Mouse (Mus musculus) ES-Bruce4 (cell line): ENCODE measurements around the gene Mtmr3. TPM values are rescaled to one million over a fixed set of nuclear protein-coding genes. Genes with fewer than 3 reads are reported as not detected.

ENCODE experiments used
- H3K27ac ChIP-seq: 2 replicates; pipeline ENCODE4 v1.5.1; 2012; ENCODE audit warnings: low read length, inconsistent platforms; ENCODE audit not compliant: insufficient read depth
- H3K27me3 ChIP-seq: 2 replicates; pipeline ENCODE4 v1.6.1; 2012; ENCODE audit warnings: mild to moderate bottlenecking, low read length, inconsistent platforms; ENCODE audit not compliant: control insufficient read depth, poor library complexity, insufficient read depth, severe bottlenecking
- H3K36me3 ChIP-seq: 2 replicates; pipeline ENCODE4 v1.6.1; 2012; ENCODE audit warnings: inconsistent platforms, mild to moderate bottlenecking, low read length, moderate library complexity; ENCODE audit not compliant: control insufficient read depth, poor library complexity, insufficient read depth, severe bottlenecking
- H3K4me1 ChIP-seq: one replicate; pipeline ENCODE4 v1.8.1; 2011; ENCODE audit warnings: low read length; ENCODE audit not compliant: control insufficient read depth, insufficient read depth
- H3K4me3 ChIP-seq: 2 replicates; pipeline ENCODE4 v1.5.1; 2011; ENCODE audit warnings: low read depth, mild to moderate bottlenecking, low read length
- H3K9ac ChIP-seq: 2 replicates; pipeline ENCODE4 v1.6.1; 2012; ENCODE audit warnings: low read depth, mild to moderate bottlenecking, inconsistent platforms; ENCODE audit not compliant: poor library complexity, severe bottlenecking
- H3K9me3 ChIP-seq: replicated peaks from 2 replicates; pipeline ENCODE4 v1.6.1; 2012; ENCODE audit warnings: mild to moderate bottlenecking, low read length, inconsistent platforms; ENCODE audit not compliant: control insufficient read depth, poor library complexity, insufficient read depth, severe bottlenecking
- CTCF ChIP-seq: IDR thresholded peaks from one replicate; pipeline ENCODE4 v1.8.1; 2011; ENCODE audit warnings: low read depth, low read length
- EP300 ChIP-seq: IDR thresholded peaks from 2 replicates; pipeline ENCODE4 v1.6.1; 2011; ENCODE audit warnings: low read depth, low read length; ENCODE audit not compliant: insufficient read depth
- POLR2A ChIP-seq: IDR thresholded peaks from one replicate; pipeline ENCODE4 v1.8.1; 2011; ENCODE audit warnings: low read length; ENCODE audit not compliant: insufficient read depth
- polyA plus RNA-seq: library from polyadenylated mRNA; stranded (reverse); fragments of >200 nt; gene quantifications from 2 replicates; pipeline ENCODE4 v1.2.4, GENCODE M21; 2011; ENCODE audit warnings: low read depth; ENCODE audit not compliant: missing spikeins, insufficient read depth, insufficient read length

Gene Mtmr3
- polyA plus RNA-seq, 1 experiment: 26.8 TPM

GRCm38 (mm10) chr11:4472464-4473179 is 122.0 kb downstream of the Mtmr3 start:
- H3K9me3 ChIP-seq: no peaks in the 10 kb centered on the region
- H3K4me1 ChIP-seq: no peaks in the 10 kb centered on the region
- H3K4me3 ChIP-seq: no peak overlapping the region
- no peak overlapping the region for H3K9ac ChIP-seq
- H3K27ac ChIP-seq: no peak overlapping the region
- no peaks in the 10 kb centered on the region for H3K36me3 ChIP-seq
- H3K27me3 ChIP-seq: no peaks in the 10 kb centered on the region
- TF ChIP-seq EP300: no peak
- TF ChIP-seq POLR2A: no peak
- TF ChIP-seq CTCF: no peak

- no peaks in the 10 kb centered on the region for H3K9me3 ChIP-seq
- H3K27ac ChIP-seq: no peak overlapping the region
- TF ChIP-seq EP300 (no peak), CTCF (no peak), POLR2A (no peak)
- no peak overlapping the region for H3K9ac ChIP-seq
- H3K4me3 ChIP-seq: no peak overlapping the region
- no peaks in the 10 kb centered on the region for H3K4me1 ChIP-seq
- H3K36me3 ChIP-seq: no peaks in the 10 kb centered on the region
- no peaks in the 10 kb centered on the region for H3K27me3 ChIP-seq
These were observed 122.9 kb downstream of the Mtmr3 start for GRCm38 (mm10) chr11:4471734-4472133.

- no peak for TF ChIP-seq EP300
- TF ChIP-seq CTCF: no peak
- TF ChIP-seq POLR2A: no peak
- H3K9me3 ChIP-seq: no peaks in the 10 kb centered on the region
These were observed 123.4 kb downstream of the Mtmr3 start for GRCm38 (mm10) chr11:4471251-4471650.

GRCm38 (mm10) chr11:4469091-4469490 is 125.6 kb downstream of the Mtmr3 start:
- TF ChIP-seq EP300 (no peak), POLR2A (no peak), CTCF (no peak)

More at GRCm38 (mm10) chr11:4471251-4471650, 123.4 kb downstream of the Mtmr3 start:
- Histone ChIP-seq H3K27me3 (no peaks in the 10 kb centered on the region), H3K9ac (no peak overlapping the region), H3K4me3 (no peak overlapping the region), H3K27ac (no peak overlapping the region), H3K4me1 (no peaks in the 10 kb centered on the region), H3K36me3 (no peaks in the 10 kb centered on the region)

GRCm38 (mm10) chr11:4467436-4467835 is 127.2 kb downstream of the Mtmr3 start:
- no peaks in the 10 kb centered on the region for H3K36me3 ChIP-seq
- TF ChIP-seq CTCF (no peak), POLR2A (no peak), EP300 (no peak)
- no peak overlapping the region for H3K27ac ChIP-seq

More at GRCm38 (mm10) chr11:4469091-4469490, 125.6 kb downstream of the Mtmr3 start:
- H3K36me3 ChIP-seq: no peaks in the 10 kb centered on the region
- H3K9ac ChIP-seq: no peak overlapping the region
- H3K4me3 ChIP-seq: no peak overlapping the region
- no peaks in the 10 kb centered on the region for H3K27me3 ChIP-seq
- peaks cover 2% of the 10 kb centered on the region for H3K4me1 ChIP-seq
- no peaks in the 10 kb centered on the region for H3K9me3 ChIP-seq
- H3K27ac ChIP-seq: no peak overlapping the region

GRCm38 (mm10) chr11:4466191-4466590 is 128.5 kb downstream of the Mtmr3 start:
- H3K36me3 ChIP-seq: no peaks in the 10 kb centered on the region
- H3K27ac ChIP-seq: no peak overlapping the region
- H3K4me1 ChIP-seq: peaks cover 2% of the 10 kb centered on the region
- TF ChIP-seq POLR2A (no peak), CTCF (no peak), EP300 (no peak)
- no peak overlapping the region for H3K4me3 ChIP-seq
- no peaks in the 10 kb centered on the region for H3K9me3 ChIP-seq
- no peak overlapping the region for H3K9ac ChIP-seq
- no peaks in the 10 kb centered on the region for H3K27me3 ChIP-seq

More at GRCm38 (mm10) chr11:4467436-4467835, 127.2 kb downstream of the Mtmr3 start:
- no peak overlapping the region for H3K4me3 ChIP-seq
- no peak overlapping the region for H3K9ac ChIP-seq
- H3K27me3 ChIP-seq: no peaks in the 10 kb centered on the region
- H3K9me3 ChIP-seq: no peaks in the 10 kb centered on the region
- H3K4me1 ChIP-seq: peaks cover 2% of the 10 kb centered on the region
